Mouse (Mus musculus) CH12.LX (cell line): ENCODE measurements around the gene Trpc5os. TPM values are rescaled to one million over a fixed set of nuclear protein-coding genes. Genes with fewer than 3 reads are reported as not detected.

Experiments used
- DNase-seq: peaks from one replicate; pipeline ENCODE4 v3.0.0-alpha.2; 2013; ENCODE audit errors: extremely low read depth
- H3K27ac ChIP-seq: 2 replicates; pipeline ENCODE4 v1.5.1; 2012; ENCODE audit warnings: low read depth, mild to moderate bottlenecking, control low read depth, moderate library complexity; ENCODE audit not compliant: insufficient read depth
- H3K27me3 ChIP-seq: replicated peaks from 2 replicates; pipeline ENCODE3; 2012; ENCODE audit warnings: inconsistent platforms
- H3K36me3 ChIP-seq, 2 experiments: replicated peaks in 1 of 2; 2 replicates each; pipeline versions ENCODE3 to v1.6.1; 2012; ENCODE audit warnings: inconsistent platforms in 1 of 2, low read length in 1 of 2, mild to moderate bottlenecking in 1 of 2, mixed read lengths in 1 of 2, moderate library complexity in 1 of 2; ENCODE audit not compliant: control insufficient read depth in 1 of 2, insufficient read depth in 1 of 2
- H3K4me1 ChIP-seq, 2 experiments: 2 replicates each; pipeline ENCODE4 v1.6.1; 2012; ENCODE audit warnings: inconsistent platforms in 1 of 2, moderate library complexity in 1 of 2; ENCODE audit not compliant: insufficient read depth in 2 of 2, control insufficient read depth in 1 of 2
- H3K4me2 ChIP-seq: 2 replicates; pipeline ENCODE4 v1.6.1; 2012; ENCODE audit warnings: low read depth, mild to moderate bottlenecking, control low read depth; ENCODE audit not compliant: poor library complexity, insufficient read depth, severe bottlenecking
- H3K4me3 ChIP-seq, 3 experiments: fragments of 150-350 bp in 1 of 3; sonication (generic) in 1 of 3; replicated peaks in 1 of 3; 2 replicates each; pipeline versions ENCODE3 to v1.5.1; 2011 to 2012; ENCODE audit warnings: low read depth in 2 of 3, low read length in 2 of 3, mild to moderate bottlenecking in 2 of 3, moderate library complexity in 2 of 3, control low read depth in 1 of 3, improper control_type of control experiment in 1 of 3, inconsistent platforms in 1 of 3, mixed read lengths in 1 of 3; ENCODE audit not compliant: poor library complexity in 1 of 3
- H3K79me2 ChIP-seq: replicated peaks from 2 replicates; pipeline ENCODE4 v1.6.1; 2012; ENCODE audit warnings: mild to moderate bottlenecking, moderate library complexity; ENCODE audit not compliant: control insufficient read depth, poor library complexity, insufficient read depth, severe bottlenecking; ENCODE audit errors: extremely low read depth
- H3K9ac ChIP-seq: 2 replicates; pipeline ENCODE4 v1.6.1; 2012; ENCODE audit warnings: low read depth, mild to moderate bottlenecking, control low read depth, moderate library complexity; ENCODE audit not compliant: insufficient read depth
- H3K9me3 ChIP-seq: replicated peaks from 2 replicates; pipeline ENCODE3; 2012; ENCODE audit warnings: low read length, inconsistent platforms, mixed read lengths
- BHLHE40 ChIP-seq: IDR thresholded peaks from 2 replicates; pipeline ENCODE4 v1.6.1; 2011; ENCODE audit warnings: mild to moderate bottlenecking, low read depth, low read length, improper control_type of control experiment
- CHD1 ChIP-seq: IDR thresholded peaks from 2 replicates; pipeline ENCODE4 v1.6.1; 2012; ENCODE audit warnings: low read depth, low read length, improper control_type of control experiment, inconsistent platforms
- CHD2 ChIP-seq: IDR thresholded peaks from 2 replicates; pipeline ENCODE4 v1.6.1; 2011; ENCODE audit warnings: low read length, improper control_type of control experiment
- CTCF ChIP-seq, 2 experiments: IDR thresholded peaks in 1 of 2; conservative IDR thresholded peaks in 1 of 2; 2 replicates each; pipeline ENCODE4 v1.5.1; 2011 to 2012; ENCODE audit warnings: low read depth in 2 of 2, low read length in 2 of 2, improper control_type of control experiment in 1 of 2, inconsistent platforms in 1 of 2, mild to moderate bottlenecking in 1 of 2, moderate library complexity in 1 of 2
- GABPA ChIP-seq: IDR thresholded peaks from 2 replicates; pipeline ENCODE4 v1.6.1; 2012; ENCODE audit warnings: low read depth, low read length, improper control_type of control experiment, inconsistent platforms; ENCODE audit not compliant: insufficient replicate concordance
- JUND ChIP-seq: conservative IDR thresholded peaks from 2 replicates; pipeline ENCODE4 v1.6.1; 2011; ENCODE audit warnings: low read depth, low read length, improper control_type of control experiment
- KAT2A ChIP-seq: IDR thresholded peaks from 2 replicates; pipeline ENCODE4 v1.6.1; 2012; ENCODE audit warnings: low read length, improper control_type of control experiment, inconsistent platforms; ENCODE audit not compliant: insufficient replicate concordance
- MAFK ChIP-seq: IDR thresholded peaks from 2 replicates; pipeline ENCODE4 v1.6.1; 2011; ENCODE audit warnings: low read length, improper control_type of control experiment; ENCODE audit not compliant: insufficient replicate concordance
- MAX ChIP-seq: IDR thresholded peaks from 2 replicates; pipeline ENCODE4 v1.6.1; 2011; ENCODE audit warnings: low read length, improper control_type of control experiment
- MAZ ChIP-seq: IDR thresholded peaks from 2 replicates; pipeline ENCODE4 v1.6.1; 2012; ENCODE audit warnings: low read depth, mild to moderate bottlenecking, inconsistent platforms, low read length, improper control_type of control experiment, moderate library complexity
- MYC ChIP-seq: IDR thresholded peaks from 2 replicates; pipeline ENCODE4 v1.6.1; 2011; ENCODE audit warnings: low read depth, mild to moderate bottlenecking, improper control_type of control experiment, low read length
- PAX5 ChIP-seq: IDR thresholded peaks from 2 replicates; pipeline ENCODE4 v1.6.1; 2012; ENCODE audit warnings: low read length, inconsistent platforms, mixed read lengths
- POLR2A ChIP-seq: IDR thresholded peaks from 2 replicates; pipeline ENCODE4 v1.6.1; 2011; ENCODE audit warnings: low read depth, mild to moderate bottlenecking, improper control_type of control experiment, low read length
- POLR2AphosphoS2 ChIP-seq: IDR thresholded peaks from 2 replicates; pipeline ENCODE4 v1.6.1; 2011; ENCODE audit warnings: low read depth, low read length, improper control_type of control experiment
- RCOR1 ChIP-seq: conservative IDR thresholded peaks from 2 replicates; pipeline ENCODE4 v1.6.1; 2012; ENCODE audit warnings: low read depth, mild to moderate bottlenecking, inconsistent platforms, low read length, improper control_type of control experiment
- SMC3 ChIP-seq: IDR thresholded peaks from 2 replicates; pipeline ENCODE4 v1.6.1; 2011; ENCODE audit warnings: low read depth, low read length, improper control_type of control experiment
- TCF12 ChIP-seq: IDR thresholded peaks from 2 replicates; pipeline ENCODE4 v1.6.1; 2014; ENCODE audit warnings: low read depth, mild to moderate bottlenecking, inconsistent platforms, low read length, improper control_type of control experiment
- UBTF ChIP-seq: IDR thresholded peaks from 2 replicates; pipeline ENCODE4 v1.6.1; 2012; ENCODE audit warnings: low read depth, mild to moderate bottlenecking, inconsistent platforms, low read length, improper control_type of control experiment, moderate library complexity
- ZC3H11A ChIP-seq: IDR thresholded peaks from 2 replicates; pipeline ENCODE4 v1.6.1; 2012; ENCODE audit warnings: low read depth, mild to moderate bottlenecking, inconsistent platforms, low read length, improper control_type of control experiment
- ZMIZ1 ChIP-seq: IDR thresholded peaks from 2 replicates; pipeline ENCODE4 v1.6.1; 2012; ENCODE audit warnings: low read depth, mild to moderate bottlenecking, inconsistent platforms, low read length, improper control_type of control experiment
- ZNF384 ChIP-seq: IDR thresholded peaks from 2 replicates; pipeline ENCODE4 v1.6.1; 2012; ENCODE audit warnings: low read depth, low read length, improper control_type of control experiment, inconsistent platforms
- dilution Hi-C: fragments of 300-500 bp; cut with MboI; formaldehyde crosslinking; loops from 2 replicates; pipeline ENCODE4 v1.14.3; 2020; ENCODE audit warnings: low sequenced_read_pairs; ENCODE audit not compliant: extremely low pct_unique_long_range_greater_than_20kb, extremely low pct_ligation_motif_present
- in situ Hi-C: fragments of 300-500 bp; cut with MboI; formaldehyde crosslinking; loops from 3 replicates; pipeline ENCODE4 v1.14.3; 2019; ENCODE audit warnings: low sequenced_read_pairs, low pct_ligation_motif_present, low pct_unique_long_range_greater_than_20kb, mixed read lengths
- polyA plus RNA-seq: library from polyadenylated mRNA; unstranded; fragments of >175 nt; gene quantifications from 2 replicates; pipeline ENCODE4 v1.2.1, GENCODE M21; 2012; ENCODE audit warnings: low read depth; ENCODE audit not compliant: insufficient read length
- total RNA-seq, 2 experiments: library from RNA; depleted of rRNA; stranded (reverse); fragments of 300-350 nt in 1 of 2; fragments of >200 nt in 1 of 2; gene quantifications; 2 replicates each; pipeline ENCODE4 v1.2.3; 2012 to 2014

Gene Trpc5os
- total RNA-seq (2012; rRNA removed) (0.08 and 0.17 TPM in 2 replicates), total RNA-seq (2014; rRNA removed) (0.40 and 0.72 TPM in 2 replicates), polyA plus RNA-seq (0.15 and 0.17 TPM in 2 replicates)

DNA sequence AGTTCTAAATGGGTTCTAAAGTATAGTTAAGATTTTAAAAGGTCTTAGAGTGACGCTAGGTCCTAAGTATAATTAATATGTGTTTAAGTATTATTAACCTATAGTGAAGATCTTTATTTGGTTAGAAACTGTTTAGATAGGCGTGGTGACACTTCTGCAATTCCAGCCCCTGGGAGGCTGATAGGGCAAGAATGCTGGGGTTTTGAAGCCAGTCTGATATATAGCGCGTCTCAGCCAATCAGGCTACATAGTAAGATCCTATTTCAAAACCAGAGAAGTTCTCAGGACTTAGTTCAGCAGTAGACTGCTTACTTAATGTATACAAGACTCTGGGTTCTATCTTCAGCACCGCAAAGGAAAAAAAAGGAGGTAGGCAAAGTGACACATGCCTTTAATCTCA, at the start of gene Trpc5os:
TSS of gene Trpc5os (plus strand) at position 301 of the 400 bp plus-strand sequence.
- H3K4me3 ChIP-seq, result no peak within 1 kb of the TSS
- H3K79me2 ChIP-seq, result no peaks in the 10 kb centered on the region
- no peak within 1 kb of the TSS for H3K9ac ChIP-seq
- TF ChIP-seq POLR2AphosphoS2 (no peak), PAX5 (no peak), BHLHE40 (no peak), ZNF384 (no peak), MAX (no peak), MYC (no peak), MAZ (no peak), CTCF (conservative IDR thresholded peaks at IDR 0.05 in 1 of 2, IDR thresholded peaks at IDR 0.05 in 1 of 2; ENCODE audit: low read depth in 2 of 2, low read length in 2 of 2) (no peak), TCF12 (no peak), UBTF (no peak), ZC3H11A (no peak), ZMIZ1 (no peak), CHD2 (no peak), GABPA (no peak), POLR2A (no peak), SMC3 (no peak), RCOR1 (no peak)
- TF ChIP-seq, all 38 proteins: peak for 0
- dilution Hi-C loops, result no loop called here
- no peak for DNase-seq
- in situ Hi-C loops, result no loop called here
- Histone ChIP-seq H3K4me1 (no peaks in the 10 kb centered on the region), H3K9me3 (no peaks in the 10 kb centered on the region), H3K36me3 (no peaks in the 10 kb centered on the region), H3K27ac (no peak within 1 kb of the TSS), H3K4me2 (no peak within 1 kb of the TSS), H3K27me3 (no peaks in the 10 kb centered on the region)

DNA sequence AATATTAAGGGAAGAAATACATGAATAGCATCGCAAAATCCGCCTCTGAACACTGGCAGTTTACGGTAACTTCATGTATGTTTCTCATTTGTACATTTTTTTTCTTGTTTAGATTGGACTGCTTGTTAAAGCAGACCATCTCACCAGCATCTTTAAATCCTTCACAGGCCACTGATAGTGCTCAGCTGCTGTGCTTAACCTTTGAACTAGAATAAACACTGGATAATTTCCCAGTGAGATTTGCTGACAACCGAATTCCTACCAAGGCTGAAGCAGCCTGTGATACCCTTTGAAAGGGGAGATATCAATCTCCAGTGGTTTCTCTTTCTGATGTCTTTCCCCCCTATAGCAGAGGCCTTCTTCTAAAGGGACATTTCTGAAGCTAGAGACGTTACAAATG, 48.3 kb upstream of the Trpc5os start:
- in situ Hi-C loops, result no loop called here

More for the DNA sequence above, 48.3 kb upstream of the Trpc5os start:
- no peaks in the 10 kb centered on the region for H3K4me1 ChIP-seq
- no peak overlapping the region for H3K4me2 ChIP-seq
- H3K27ac ChIP-seq, result no peak overlapping the region
- DNase-seq, result no peak
- no peaks in the 10 kb centered on the region for H3K9me3 ChIP-seq
- H3K9ac ChIP-seq, result no peak overlapping the region
- H3K36me3 ChIP-seq, result no peaks in the 10 kb centered on the region
- H3K4me3 ChIP-seq, result no peak overlapping the region
- no peaks in the 10 kb centered on the region for H3K27me3 ChIP-seq
- TF ChIP-seq CHD1, result no peak
- no peak for TF ChIP-seq JUND
- no peak for TF ChIP-seq PAX5
- TF ChIP-seq KAT2A, result no peak
- no peak for TF ChIP-seq MAFK
- TF ChIP-seq, all 38 proteins: peak for 0
- dilution Hi-C loops, result no loop called here
- H3K79me2 ChIP-seq, result no peaks in the 10 kb centered on the region
